Mouse (Mus musculus): Measurements from ENCODE around the gene Fbxl8. TPM values are rescaled to one million over a fixed set of nuclear protein-coding genes. Genes with fewer than 3 reads are reported as not detected.
A peak's percentile ranks its signal among the peaks of the same experiment; 100 is the strongest.

The Fbxl8 gene
- polyA plus RNA-seq, 1 experiment from 2014 or later = 0.64 TPM

GRCm38 (mm10) chr8:105241016-105241415 is 23.4 kb upstream of the Fbxl8 start:
- no peak for DNase-seq (ENCODE audit: low spot score)
- H3K4me3 ChIP-seq = no peak overlapping the region
- WGBS = 97% methylated on average over 7 of the region's 7 CpGs
- no peaks in the 10 kb centered on the region for H3K27me3 ChIP-seq (ENCODE audit: low read depth, poor library complexity, severe bottlenecking)
- H3K36me3 ChIP-seq = peaks cover 72% of the 10 kb centered on the region
- H3K4me1 ChIP-seq = no peaks in the 10 kb centered on the region
- H3K27ac ChIP-seq (replicated peaks) = no peak overlapping the region
- H3K9me3 ChIP-seq (replicated peaks) = no peaks in the 10 kb centered on the region

- Histone ChIP-seq H3K4me1 (peaks cover 22% of the 10 kb centered on the region), H3K4me3 (no peak overlapping the region), H3K27me3 (ENCODE audit: low read depth, poor library complexity, severe bottlenecking) (peaks cover 25% of the 10 kb centered on the region), H3K27ac (replicated peaks) (no peak overlapping the region), H3K9me3 (replicated peaks) (no peaks in the 10 kb centered on the region), H3K36me3 (peaks cover 65% of the 10 kb centered on the region)
- no peak for DNase-seq (ENCODE audit: low spot score)
- 89% methylated on average over 6 of the region's 6 CpGs for WGBS
These were observed 12.5 kb upstream of the Fbxl8 start for GRCm38 (mm10) chr8:105251954-105252353.

GRCm38 (mm10) chr8:105252680-105253537 is 11.5 kb upstream of the Fbxl8 start:
- Histone ChIP-seq H3K4me1 (peaks cover 22% of the 10 kb centered on the region), H3K4me3 (no peak overlapping the region), H3K36me3 (peaks cover 55% of the 10 kb centered on the region), H3K27me3 (ENCODE audit: low read depth, poor library complexity, severe bottlenecking) (peaks cover 35% of the 10 kb centered on the region), H3K9me3 (replicated peaks) (no peaks in the 10 kb centered on the region), H3K27ac (replicated peaks) (no peak overlapping the region)
- WGBS = 87% methylated on average over 10 of the region's 10 CpGs
- DNase-seq (ENCODE audit: low spot score) = no peak

GRCm38 (mm10) chr8:105253766-105254151 is 10.7 kb upstream of the Fbxl8 start:
- WGBS = 34% methylated on average over 20 of the region's 20 CpGs
- Histone ChIP-seq H3K27me3 (ENCODE audit: low read depth, poor library complexity, severe bottlenecking) (peaks cover 43% of the 10 kb centered on the region), H3K9me3 (replicated peaks) (no peaks in the 10 kb centered on the region), H3K27ac (replicated peaks) (peak overlapping the region; percentile 83; the same call in 1 of the 2 replicates), H3K36me3 (peaks cover 47% of the 10 kb centered on the region), H3K4me3 (peak overlapping the region; percentile 76), H3K4me1 (peaks cover 27% of the 10 kb centered on the region)
- no peak for DNase-seq (ENCODE audit: low spot score)

GRCm38 (mm10) chr8:105254152-105254965 is 10.1 kb upstream of the Fbxl8 start:
- DNase-seq (ENCODE audit: low spot score) = peak; percentile 90
- peaks cover 41% of the 10 kb centered on the region for H3K36me3 ChIP-seq
- WGBS = under 1% methylated on average over 74 of the region's 74 CpGs
- peaks cover 33% of the 10 kb centered on the region for H3K4me1 ChIP-seq
- H3K27me3 ChIP-seq (ENCODE audit: low read depth, poor library complexity, severe bottlenecking) = peaks cover 49% of the 10 kb centered on the region
- peak overlapping the region; percentile 76 for H3K4me3 ChIP-seq
- no peaks in the 10 kb centered on the region for H3K9me3 ChIP-seq (replicated peaks)
- peak overlapping the region; percentile 83 for H3K27ac ChIP-seq (replicated peaks)

- Histone ChIP-seq H3K4me3 (peak within 1 kb of the TSS; percentile 76), H3K4me1 (peaks cover 39% of the 10 kb centered on the region), H3K36me3 (peaks cover 35% of the 10 kb centered on the region), H3K27me3 (ENCODE audit: low read depth, poor library complexity, severe bottlenecking) (peaks cover 55% of the 10 kb centered on the region), H3K27ac (replicated peaks) (peak within 1 kb of the TSS; percentile 83), H3K9me3 (replicated peaks) (no peaks in the 10 kb centered on the region)
- DNase-seq (ENCODE audit: low spot score) = peak; percentile 59
- under 1% methylated on average over 14 of the region's 14 CpGs for WGBS
These were observed 9.5 kb upstream of the Fbxl8 start, which contains the start of gene B3gnt9 for GRCm38 (mm10) chr8:105254966-105255350. Gene B3gnt9, minus strand, starts transcription at chr8:105255153.

- no peak overlapping the region for H3K4me3 ChIP-seq
- peaks cover 39% of the 10 kb centered on the region for H3K4me1 ChIP-seq
- peaks cover 81% of the 10 kb centered on the region for H3K27me3 ChIP-seq (ENCODE audit: low read depth, poor library complexity, severe bottlenecking)
- no peak for DNase-seq (ENCODE audit: low spot score)
- no peak overlapping the region for H3K27ac ChIP-seq (replicated peaks)
- no peaks in the 10 kb centered on the region for H3K9me3 ChIP-seq (replicated peaks)
- H3K36me3 ChIP-seq = peaks cover 9% of the 10 kb centered on the region
- 70% methylated on average over 7 of the region's 7 CpGs for WGBS
These were observed 6.9 kb upstream of the Fbxl8 start for GRCm38 (mm10) chr8:105257318-105258114.

- no peaks in the 10 kb centered on the region for H3K9me3 ChIP-seq (replicated peaks)
- H3K36me3 ChIP-seq = no peaks in the 10 kb centered on the region
- H3K4me3 ChIP-seq = peak overlapping the region; percentile 51
- peaks cover 36% of the 10 kb centered on the region for H3K4me1 ChIP-seq
- peak; percentile 69 for DNase-seq (ENCODE audit: low spot score)
- peaks cover 97% of the 10 kb centered on the region for H3K27me3 ChIP-seq (ENCODE audit: low read depth, poor library complexity, severe bottlenecking)
- H3K27ac ChIP-seq (replicated peaks) = no peak overlapping the region
- WGBS = 1% methylated on average over 55 of the region's 55 CpGs
These were observed 5.3 kb upstream of the Fbxl8 start for GRCm38 (mm10) chr8:105258911-105259720.

- DNase-seq (ENCODE audit: low spot score) = peak; percentile 86
- H3K9me3 ChIP-seq (replicated peaks) = no peaks in the 10 kb centered on the region
- peaks cover 100% of the 10 kb centered on the region for H3K27me3 ChIP-seq (ENCODE audit: low read depth, poor library complexity, severe bottlenecking)
- no peak overlapping the region for H3K27ac ChIP-seq (replicated peaks)
- H3K36me3 ChIP-seq = no peaks in the 10 kb centered on the region
- H3K4me3 ChIP-seq = peak overlapping the region; percentile 51
- WGBS = 4% methylated on average over 30 of the region's 30 CpGs
- H3K4me1 ChIP-seq = peaks cover 37% of the 10 kb centered on the region
These were observed 4.6 kb upstream of the Fbxl8 start for GRCm38 (mm10) chr8:105259721-105260320.

- Histone ChIP-seq H3K4me3 (no peak overlapping the region), H3K27ac (replicated peaks) (no peak overlapping the region), H3K9me3 (replicated peaks) (no peaks in the 10 kb centered on the region), H3K27me3 (ENCODE audit: low read depth, poor library complexity, severe bottlenecking) (peaks cover 100% of the 10 kb centered on the region), H3K4me1 (peaks cover 33% of the 10 kb centered on the region), H3K36me3 (no peaks in the 10 kb centered on the region)
- DNase-seq (ENCODE audit: low spot score) = no peak
- 63% methylated on average over 7 of the region's 7 CpGs for WGBS
These were observed 3.9 kb upstream of the Fbxl8 start for GRCm38 (mm10) chr8:105260371-105261099.

Data from midbrain, embryonic 10.5 days (tissue).